In genomic region chr11:65846446-65846845, GRCm38 (mm10) we compare ENCODE assay signal across 28 mouse cellular contexts.
"Had no signal": no experiment of that assay in that cellular context is flagged by ENCODE, and none has a peak within 500 bp of the region (broad histone marks: within the 10 kb centered on the region; RNA-seq: fewer than 3 reads in every experiment).

No protein-coding gene starts in this region.

- H3K36me3 ChIP-seq: embryonic facial prominence, embryonic 10.5 days; embryonic facial prominence, embryonic 12.5 days; embryonic facial prominence, embryonic 13.5 days; embryonic facial prominence, embryonic 15.5 days; forebrain, embryonic 10.5 days; forebrain, embryonic 12.5 days; forebrain, embryonic 15.5 days had no signal

- H3K9me3 ChIP-seq: embryonic facial prominence, embryonic 10.5 days; embryonic facial prominence, embryonic 12.5 days; embryonic facial prominence, embryonic 13.5 days; embryonic facial prominence, embryonic 15.5 days; forebrain, embryonic 10.5 days; forebrain, embryonic 12.5 days; forebrain, embryonic 13.5 days; forebrain, embryonic 15.5 days had no signal

- H3K4me2 ChIP-seq: embryonic facial prominence, embryonic 12.5 days; embryonic facial prominence, embryonic 13.5 days; embryonic facial prominence, embryonic 15.5 days; forebrain, embryonic 12.5 days; forebrain, embryonic 13.5 days; forebrain, embryonic 15.5 days had no signal

- H3K4me1 ChIP-seq: embryonic facial prominence, embryonic 10.5 days; embryonic facial prominence, embryonic 12.5 days; embryonic facial prominence, embryonic 13.5 days; embryonic facial prominence, embryonic 15.5 days; forebrain, embryonic 10.5 days; forebrain, embryonic 12.5 days; forebrain, embryonic 13.5 days; forebrain, embryonic 15.5 days had no signal

- H3K4me3 ChIP-seq: embryonic facial prominence, embryonic 10.5 days; embryonic facial prominence, embryonic 12.5 days; embryonic facial prominence, embryonic 13.5 days; embryonic facial prominence, embryonic 15.5 days; erythroblast, embryonic 14.5 days; forebrain, embryonic 10.5 days; forebrain, embryonic 12.5 days; forebrain, embryonic 13.5 days; forebrain, embryonic 15.5 days; gastrocnemius, adult 2 months; heart, adult 2 months had no signal

- ATAC-seq: forebrain, embryonic 13.5 days; forebrain, embryonic 14.5 days; forebrain, embryonic 15.5 days; forebrain, embryonic 16.5 days; forebrain, postnatal 0 days had no signal

- DNase-seq: cerebellum, adult 2 months; cerebellum, adult 8-10 months; cerebellum, adult 9-10 months; cerebellum, adult 9-11 months; cerebellum, postnatal 10 days; cerebellum, postnatal 14 days; cerebellum, postnatal 25 days; cerebellum, postnatal 36 days; embryo, embryonic 11 days; forebrain, postnatal 0 days; gastrocnemius, adult 2 months; gastrocnemius, postnatal 10 days; gastrocnemius, postnatal 14 days; gastrocnemius, postnatal 25 days; gastrocnemius, postnatal 36 days; heart, adult 18-20 months; heart, adult 2 months had no signal

- H3K27me3 ChIP-seq: embryonic facial prominence, embryonic 12.5 days; embryonic facial prominence, embryonic 13.5 days; embryonic facial prominence, embryonic 15.5 days; forebrain, embryonic 12.5 days; forebrain, embryonic 13.5 days; forebrain, embryonic 15.5 days had no signal

- H3K27ac ChIP-seq: embryonic facial prominence, embryonic 10.5 days; embryonic facial prominence, embryonic 12.5 days; embryonic facial prominence, embryonic 13.5 days; embryonic facial prominence, embryonic 15.5 days; forebrain, embryonic 10.5 days; forebrain, embryonic 12.5 days; forebrain, embryonic 13.5 days; forebrain, embryonic 15.5 days; gastrocnemius, adult 2 months; heart, adult 2 months had no signal

- H3K9ac ChIP-seq: embryonic facial prominence, embryonic 12.5 days; embryonic facial prominence, embryonic 13.5 days; embryonic facial prominence, embryonic 15.5 days; forebrain, embryonic 12.5 days; forebrain, embryonic 13.5 days; forebrain, embryonic 15.5 days; forebrain, postnatal 0 days had no signal
